Mouse (Mus musculus) limb, embryonic 13.5 days (tissue): Measurements from ENCODE around the gene Slc25a17. TPM values are rescaled to one million over a fixed set of nuclear protein-coding genes. Genes with fewer than 3 reads are reported as not detected.
A peak's percentile ranks its signal among the peaks of the same experiment; 100 is the strongest.

Source experiments
- ATAC-seq: fragments of 200-750 bp; cut with Nextera tagmentation; 2 replicates; pipeline ENCODE4 v1.8.0; 2017; ENCODE audit warnings: low read depth, moderate number of reproducible peaks, moderate TSS enrichment; ENCODE audit not compliant: low FRiP score
- H3K27ac ChIP-seq: fragments of 300-500 bp; sonication (generic); 2 replicates; pipeline ENCODE4 v1.5.1; 2015; ENCODE audit warnings: inconsistent platforms, mild to moderate bottlenecking, moderate library complexity
- H3K27me3 ChIP-seq: fragments of 300-500 bp; sonication (generic); 2 replicates; pipeline ENCODE4 v1.6.1; 2015; ENCODE audit warnings: mild to moderate bottlenecking, inconsistent platforms
- H3K36me3 ChIP-seq: fragments of 300-500 bp; sonication (generic); 2 replicates; pipeline ENCODE4 v1.6.1; 2015; ENCODE audit warnings: inconsistent platforms, mild to moderate bottlenecking, moderate library complexity
- H3K4me1 ChIP-seq: fragments of 300-500 bp; sonication (generic); 2 replicates; pipeline ENCODE4 v1.6.1; 2015; ENCODE audit warnings: inconsistent platforms
- H3K4me2 ChIP-seq: fragments of 300-500 bp; sonication (generic); replicated peaks from 2 replicates; pipeline ENCODE4 v1.6.1; 2015; ENCODE audit warnings: inconsistent platforms, mild to moderate bottlenecking, moderate library complexity
- H3K4me3 ChIP-seq: fragments of 300-500 bp; sonication (generic); 2 replicates; pipeline ENCODE4 v1.5.1; 2015; ENCODE audit warnings: moderate library complexity, mild to moderate bottlenecking, inconsistent platforms
- H3K9ac ChIP-seq: fragments of 300-500 bp; sonication (generic); 2 replicates; pipeline ENCODE4 v1.6.1; 2015; ENCODE audit warnings: mild to moderate bottlenecking, inconsistent platforms
- H3K9me3 ChIP-seq: fragments of 300-500 bp; sonication (generic); 2 replicates; pipeline ENCODE4 v1.6.1; 2016; ENCODE audit warnings: inconsistent platforms
- WGBS: fragments of 180-500 bp; shearing (Covaris S2); methylation state at CpG from one replicate; pipeline ENCODE4 v1.1.7; 2015; 5-methylcytosine and 5-hydroxymethylcytosine counted together
- polyA plus RNA-seq: library from polyadenylated mRNA; unstranded; fragments of >200 nt; fragmentation: Nextera tagmentation; extraction: Ambion mirVana; gene quantifications from 2 replicates; pipeline ENCODE4 v1.2.1, GENCODE M21; 2015

Slc25a17 gene
- polyA plus RNA-seq, 1 experiment from 2014 or later, result 117 TPM

DNA sequence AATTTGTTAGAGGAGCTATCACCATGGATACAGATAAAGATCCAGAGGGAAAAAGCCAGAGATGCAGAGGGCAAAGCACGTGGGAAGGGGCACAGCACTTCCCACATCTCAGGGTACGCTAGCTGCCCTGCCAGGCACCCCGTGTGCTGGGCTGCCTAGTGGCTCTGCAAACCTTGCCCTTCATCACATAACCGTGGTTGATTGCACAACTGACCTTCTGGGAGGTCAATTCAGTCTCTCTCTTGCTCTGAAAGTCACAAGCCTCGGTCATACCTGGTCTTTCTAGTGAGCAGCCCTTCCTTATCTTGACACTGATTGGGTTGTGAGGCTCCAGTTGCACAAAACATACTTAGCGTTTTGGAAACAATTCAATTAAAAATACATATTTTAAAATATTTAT lies 62.4 kb downstream of the Slc25a17 start:
- H3K27ac ChIP-seq, result no peak overlapping the region
- H3K36me3 ChIP-seq, result no peaks in the 10 kb centered on the region
- no peak overlapping the region for H3K9ac ChIP-seq
- no peaks in the 10 kb centered on the region for H3K27me3 ChIP-seq
- no peak for ATAC-seq
- no peaks in the 10 kb centered on the region for H3K9me3 ChIP-seq
- no peak overlapping the region for H3K4me2 ChIP-seq
- 82% methylated on average over 6 of the region's 6 CpGs for WGBS
- H3K4me3 ChIP-seq, result no peak overlapping the region
- 0 out of 2 replicates have a peak, but pooled peaks cover 8% of the 10 kb centered on the region for H3K4me1 ChIP-seq

DNA sequence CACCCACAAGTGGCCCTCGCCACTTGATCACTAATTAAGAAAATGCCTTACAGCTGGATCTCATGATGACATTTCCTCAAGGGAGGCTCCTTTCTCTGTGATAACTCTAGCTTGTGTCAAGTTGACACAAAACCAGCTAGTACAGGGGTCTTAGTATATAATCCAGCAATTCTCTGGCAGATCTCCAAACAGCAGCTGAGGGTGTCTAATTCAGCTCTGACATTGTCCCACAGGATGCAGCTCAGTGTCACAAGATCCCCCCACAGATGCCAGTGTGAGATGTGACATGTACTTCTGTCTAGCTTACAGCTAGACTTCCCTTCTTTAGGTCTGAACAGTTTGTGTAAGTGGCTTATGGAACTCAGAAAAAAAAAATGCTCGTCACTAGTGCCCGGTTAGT lies 63.1 kb downstream of the Slc25a17 start:
- Histone ChIP-seq H3K27me3 (no peaks in the 10 kb centered on the region), H3K36me3 (no peaks in the 10 kb centered on the region), H3K4me1 (0 out of 2 replicates have a peak, but pooled peaks cover 8% of the 10 kb centered on the region), H3K4me2 (no peak overlapping the region), H3K9me3 (no peaks in the 10 kb centered on the region), H3K9ac (no peak overlapping the region), H3K27ac (no peak overlapping the region), H3K4me3 (no peak overlapping the region)
- WGBS, result 69% methylated on average over 3 of the region's 3 CpGs
- no peak for ATAC-seq

DNA sequence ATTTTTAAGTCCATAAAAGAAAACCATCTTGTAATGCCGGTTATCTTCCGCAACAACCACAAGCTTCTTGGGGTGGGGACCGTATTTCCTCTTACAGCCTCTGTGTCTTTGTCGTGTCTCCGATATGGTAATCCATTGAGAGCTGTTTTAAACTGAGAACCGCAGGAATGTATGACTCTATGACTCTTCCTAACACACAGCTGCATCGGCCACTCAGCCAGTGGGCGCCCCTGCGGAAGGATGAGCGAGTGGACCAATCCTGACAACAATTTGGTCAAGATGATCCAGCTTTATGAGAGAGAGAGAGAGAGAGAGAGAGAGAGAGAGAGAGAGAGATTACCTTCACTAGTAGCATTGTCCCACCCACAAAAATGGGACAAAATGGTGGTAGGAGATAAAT lies 65.7 kb downstream of the Slc25a17 start:
- no peak for ATAC-seq
- H3K9me3 ChIP-seq, result no peaks in the 10 kb centered on the region
- H3K4me2 ChIP-seq, result no peak overlapping the region
- H3K4me3 ChIP-seq, result no peak overlapping the region
- no peaks in the 10 kb centered on the region for H3K4me1 ChIP-seq
- no peaks in the 10 kb centered on the region for H3K36me3 ChIP-seq
- WGBS, result 87% methylated on average over 10 of the region's 10 CpGs
- H3K27me3 ChIP-seq, result no peaks in the 10 kb centered on the region
- H3K27ac ChIP-seq, result no peak overlapping the region
- H3K9ac ChIP-seq, result no peak overlapping the region

DNA sequence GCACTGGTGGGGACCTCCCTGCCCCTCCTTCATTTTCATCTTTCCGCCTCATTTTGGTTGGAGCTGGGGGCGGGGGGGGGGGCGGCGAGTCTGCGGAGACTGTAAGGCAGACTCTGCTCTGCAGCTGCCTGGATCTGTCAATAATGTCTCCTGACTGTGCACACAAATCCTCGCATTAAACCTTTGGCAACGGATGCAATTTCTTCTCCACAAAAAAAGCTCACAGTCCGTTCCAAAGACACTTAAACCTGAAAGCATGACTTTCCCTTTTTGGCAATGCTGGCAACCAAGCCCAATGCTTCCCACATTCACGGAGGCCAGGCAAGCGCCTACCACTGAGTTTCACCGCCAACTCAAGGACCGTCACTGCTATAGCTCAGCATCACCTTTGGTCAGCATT lies 66.2 kb downstream of the Slc25a17 start:
- WGBS, result 66% methylated on average over 12 of the region's 12 CpGs
- H3K4me1 ChIP-seq, result no peaks in the 10 kb centered on the region
- no peak overlapping the region for H3K4me2 ChIP-seq
- no peak overlapping the region for H3K4me3 ChIP-seq
- no peaks in the 10 kb centered on the region for H3K9me3 ChIP-seq
- ATAC-seq, result peak; percentile 64
- H3K27ac ChIP-seq, result no peak overlapping the region
- H3K9ac ChIP-seq, result no peak overlapping the region
- no peaks in the 10 kb centered on the region for H3K36me3 ChIP-seq
- H3K27me3 ChIP-seq, result no peaks in the 10 kb centered on the region

DNA sequence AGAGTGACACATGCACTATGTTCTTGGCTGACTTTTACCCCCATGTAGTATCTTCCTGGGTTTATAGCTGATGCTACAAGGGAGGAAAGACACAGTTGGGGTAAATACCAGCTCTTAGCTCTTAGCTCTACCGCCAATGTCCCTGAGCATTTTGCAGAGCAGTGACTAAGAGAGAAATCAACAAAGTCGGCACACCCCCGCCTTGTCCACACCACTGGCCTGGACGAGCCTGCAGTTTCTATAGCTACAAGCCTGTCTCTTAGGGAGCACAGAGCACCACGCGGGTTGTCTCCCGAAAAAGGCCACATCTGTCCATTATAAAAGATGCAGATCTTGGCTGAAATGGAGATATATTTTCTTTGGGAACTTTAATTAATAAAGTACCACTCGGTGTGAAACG lies 69.9 kb downstream of the Slc25a17 start:
- Histone ChIP-seq H3K4me2 (no peak overlapping the region), H3K4me3 (no peak overlapping the region), H3K9ac (no peak overlapping the region), H3K36me3 (no peaks in the 10 kb centered on the region), H3K27ac (no peak overlapping the region), H3K4me1 (no peaks in the 10 kb centered on the region), H3K27me3 (no peaks in the 10 kb centered on the region), H3K9me3 (no peaks in the 10 kb centered on the region)
- no peak for ATAC-seq
- WGBS, result 87% methylated on average over 9 of the region's 9 CpGs

DNA sequence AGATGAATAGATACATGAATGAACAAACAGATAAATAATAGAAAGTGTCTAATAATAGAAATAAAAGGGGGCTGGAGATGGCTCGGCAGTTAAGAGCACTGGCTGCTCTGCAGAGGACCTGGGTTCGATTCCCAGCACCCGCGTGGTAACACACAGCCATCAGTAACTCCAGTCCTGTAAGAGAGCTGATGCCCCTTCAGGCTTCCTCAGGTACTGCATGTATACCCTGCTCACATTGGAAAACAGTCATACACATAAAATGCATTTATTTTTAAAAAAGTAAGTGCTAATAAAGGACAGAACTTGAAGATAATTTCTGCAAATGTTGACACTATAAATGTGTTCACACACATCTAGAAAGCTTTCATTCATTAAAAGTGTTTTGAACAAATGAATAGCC lies 70.4 kb downstream of the Slc25a17 start:
- H3K9me3 ChIP-seq, result no peaks in the 10 kb centered on the region
- no peaks in the 10 kb centered on the region for H3K4me1 ChIP-seq
- no peak overlapping the region for H3K4me3 ChIP-seq
- no peak for ATAC-seq
- WGBS, result 96% methylated on average over 4 of the region's 4 CpGs
- no peak overlapping the region for H3K9ac ChIP-seq
- H3K36me3 ChIP-seq, result no peaks in the 10 kb centered on the region
- no peak overlapping the region for H3K27ac ChIP-seq
- no peaks in the 10 kb centered on the region for H3K27me3 ChIP-seq
- no peak overlapping the region for H3K4me2 ChIP-seq

DNA sequence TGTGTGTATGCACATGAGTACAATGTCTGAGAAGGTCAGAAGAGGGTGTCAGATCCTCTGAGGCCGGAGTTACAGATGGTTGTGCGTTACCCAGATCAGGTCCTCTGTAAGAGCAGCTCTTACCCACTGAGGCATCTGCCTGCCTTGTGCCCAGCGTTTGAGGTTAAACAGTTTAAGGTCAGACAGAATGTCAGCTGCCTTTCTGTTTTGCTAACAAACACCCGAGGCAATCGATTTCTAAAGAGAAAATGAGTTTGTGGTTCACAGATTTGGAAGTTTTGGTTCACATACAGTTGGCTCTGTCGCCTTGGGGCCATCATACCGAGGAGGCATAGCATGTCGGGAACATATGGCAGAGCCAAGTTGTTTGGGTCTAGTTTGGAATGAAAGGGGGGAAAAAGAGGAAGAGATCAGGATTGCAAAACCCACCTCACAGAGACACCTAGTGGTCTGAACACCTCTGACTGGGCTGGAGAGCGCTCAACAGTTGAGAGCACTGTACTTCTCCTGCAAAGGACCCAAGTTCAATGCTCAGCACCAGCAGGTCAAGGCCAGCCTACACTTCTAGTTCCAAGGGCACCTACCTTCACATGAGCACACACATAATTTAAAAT lies 76.4 kb downstream of the Slc25a17 start:
- Histone ChIP-seq H3K27me3 (no peaks in the 10 kb centered on the region), H3K27ac (no peak overlapping the region), H3K4me1 (no peaks in the 10 kb centered on the region), H3K36me3 (no peaks in the 10 kb centered on the region), H3K4me2 (no peak overlapping the region), H3K9ac (no peak overlapping the region), H3K4me3 (no peak overlapping the region), H3K9me3 (no peaks in the 10 kb centered on the region)
- ATAC-seq, result no peak
- 76% methylated on average over 9 of the region's 9 CpGs for WGBS

DNA sequence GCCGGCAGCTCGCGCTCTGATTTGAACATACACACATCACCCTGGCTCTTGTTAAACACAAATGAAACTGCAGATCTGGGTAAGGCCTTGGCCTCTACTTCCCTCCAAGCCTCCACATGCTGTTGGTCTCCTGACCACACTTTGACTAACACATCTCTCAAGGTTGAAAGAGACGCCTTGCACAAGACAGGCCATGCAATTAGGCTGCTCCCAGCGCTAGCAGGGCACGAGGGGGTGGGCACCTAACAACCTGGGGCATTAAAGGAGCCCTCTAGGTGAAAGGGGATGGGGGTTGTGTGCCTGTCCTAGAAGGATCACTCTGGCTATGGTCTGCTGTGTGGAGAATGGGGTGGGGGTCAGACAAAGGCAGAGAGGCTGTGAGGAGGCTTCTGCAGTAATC lies 81.9 kb downstream of the Slc25a17 start:
- H3K9me3 ChIP-seq, result no peaks in the 10 kb centered on the region
- WGBS, result 66% methylated on average over 6 of the region's 6 CpGs
- H3K36me3 ChIP-seq, result no peaks in the 10 kb centered on the region
- H3K27ac ChIP-seq, result no peak overlapping the region
- no peak overlapping the region for H3K9ac ChIP-seq
- H3K27me3 ChIP-seq, result no peaks in the 10 kb centered on the region
- H3K4me2 ChIP-seq, result no peak overlapping the region
- no peak for ATAC-seq
- H3K4me3 ChIP-seq, result no peak overlapping the region
- H3K4me1 ChIP-seq, result peaks cover 19% of the 10 kb centered on the region

DNA sequence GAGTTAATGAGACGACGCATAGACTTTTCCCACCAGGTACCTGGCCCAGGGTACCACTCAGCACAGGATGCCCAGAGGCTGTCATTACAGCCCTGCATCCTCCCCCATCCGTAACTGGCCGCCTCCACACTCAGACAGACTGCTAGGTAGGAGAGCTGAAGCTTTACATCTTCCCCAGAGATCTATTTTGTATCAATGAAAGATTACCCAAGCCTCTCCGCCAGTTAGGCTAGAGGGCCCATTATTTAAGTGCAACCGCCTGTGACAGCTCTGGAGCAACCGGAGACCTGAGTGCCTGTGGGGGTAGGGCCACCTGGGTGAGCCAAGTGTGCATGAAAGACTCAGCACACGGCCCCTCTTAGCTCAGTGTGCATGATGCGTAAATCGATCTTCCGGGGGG lies 82.7 kb downstream of the Slc25a17 start:
- Histone ChIP-seq H3K4me1 (peaks cover 19% of the 10 kb centered on the region), H3K27ac (no peak overlapping the region), H3K4me2 (peak overlapping the region; percentile 19), H3K9me3 (no peaks in the 10 kb centered on the region), H3K36me3 (no peaks in the 10 kb centered on the region), H3K9ac (no peak overlapping the region), H3K27me3 (no peaks in the 10 kb centered on the region), H3K4me3 (no peak overlapping the region)
- peak; percentile 86 for ATAC-seq
- WGBS, result 6% methylated on average over 11 of the region's 11 CpGs

DNA sequence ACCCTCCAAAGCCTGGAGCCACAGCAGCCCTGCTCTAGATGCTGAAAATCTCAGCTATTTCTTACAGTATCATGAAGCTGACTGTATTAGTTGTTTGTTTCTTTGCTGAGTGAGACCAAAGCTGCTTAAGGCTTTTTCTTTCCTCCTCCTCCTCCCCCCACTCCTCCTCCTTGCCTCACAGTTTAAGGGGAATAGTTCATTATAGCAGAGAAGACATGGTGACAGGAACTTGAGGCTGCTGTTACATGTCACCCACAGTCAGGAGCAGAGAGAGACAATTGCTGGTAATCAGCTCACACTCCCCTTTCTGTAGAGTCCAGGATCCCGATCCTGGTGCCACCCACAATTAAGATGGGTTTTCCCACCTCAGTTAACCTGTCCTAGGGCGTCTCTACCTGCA lies 87.3 kb downstream of the Slc25a17 start:
- no peak for ATAC-seq
- Histone ChIP-seq H3K9me3 (0 out of 2 replicates have a peak, but pooled peaks cover 4% of the 10 kb centered on the region), H3K27me3 (no peaks in the 10 kb centered on the region), H3K36me3 (no peaks in the 10 kb centered on the region), H3K4me2 (no peak overlapping the region), H3K4me1 (peaks cover 25% of the 10 kb centered on the region), H3K4me3 (no peak overlapping the region), H3K9ac (no peak overlapping the region), H3K27ac (no peak overlapping the region)
- WGBS, result 54% methylated on average over 2 of the region's 2 CpGs

DNA sequence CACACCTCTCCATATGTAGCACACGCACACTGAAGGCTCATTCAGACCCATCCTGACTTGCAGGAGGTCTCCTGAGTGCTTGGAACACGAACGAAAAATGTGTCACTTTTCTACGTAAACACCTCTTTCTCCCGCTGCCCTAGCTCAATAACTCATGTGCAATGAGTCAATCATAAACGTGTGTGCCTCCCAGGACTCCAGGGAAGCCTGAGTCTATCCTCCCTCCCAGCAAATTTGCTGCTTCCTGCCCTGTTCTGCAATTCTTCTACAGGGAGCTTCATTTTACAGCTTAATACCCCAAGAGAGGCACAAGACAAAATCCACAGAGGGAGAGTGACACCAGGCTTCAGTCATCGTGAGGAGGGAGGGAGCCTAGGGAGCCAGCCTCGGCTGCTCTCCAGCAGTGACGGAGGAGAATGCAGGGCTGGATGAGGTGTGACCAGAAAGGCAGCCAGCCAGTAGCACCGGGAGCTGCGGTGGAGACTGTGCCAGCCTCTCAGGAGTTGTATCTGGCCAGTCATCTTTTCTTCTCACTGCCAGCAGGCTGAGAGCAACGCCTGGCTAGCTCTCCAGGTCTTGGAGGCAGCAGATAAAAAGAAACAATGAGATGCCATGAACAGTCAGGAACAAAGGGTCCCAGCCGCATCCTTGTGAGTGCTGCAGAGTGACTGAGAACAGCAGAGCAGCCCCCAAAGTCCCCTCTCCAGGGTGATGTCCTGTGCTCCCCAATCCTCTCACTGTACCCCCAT lies 88.1 kb downstream of the Slc25a17 start:
- Histone ChIP-seq H3K9ac (no peak overlapping the region), H3K36me3 (no peaks in the 10 kb centered on the region), H3K27me3 (no peaks in the 10 kb centered on the region), H3K4me3 (no peak overlapping the region), H3K27ac (no peak overlapping the region), H3K9me3 (0 out of 2 replicates have a peak, but pooled peaks cover 7% of the 10 kb centered on the region), H3K4me2 (peak overlapping the region; percentile 25; the same call in 1 of the 2 replicates), H3K4me1 (peaks cover 16% of the 10 kb centered on the region)
- WGBS, result 16% methylated on average over 13 of the region's 13 CpGs
- no peak for ATAC-seq
